Mouse (Mus musculus): ENCODE data around the gene Tbl1xr1. TPM values are rescaled to one million over a fixed set of nuclear protein-coding genes. Genes with fewer than 3 reads are reported as not detected.

Tbl1xr1 gene
- polyA plus RNA-seq, 1 experiment from 2014 or later = 26.4 TPM

DNA sequence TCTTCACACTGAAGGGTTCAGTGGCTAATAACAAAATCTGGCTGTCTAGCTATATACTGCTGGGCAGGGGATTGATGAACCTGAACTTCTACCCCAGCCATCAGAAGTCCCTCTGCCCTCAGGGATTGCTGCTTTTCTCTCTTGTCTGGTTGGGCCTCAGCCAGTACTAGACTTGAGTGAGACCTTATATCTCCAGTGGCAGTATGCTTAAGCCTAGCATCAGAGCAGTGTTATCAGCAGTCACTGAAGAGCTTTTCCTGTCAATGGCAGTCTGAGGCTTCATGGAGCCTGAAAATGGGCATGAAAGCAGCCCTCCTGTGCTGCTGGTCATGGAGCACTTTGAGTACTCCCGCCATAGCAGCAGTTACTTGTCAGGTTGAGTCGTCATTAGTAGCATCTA is 46.7 kb downstream of the Tbl1xr1 start:
- no peaks in the 10 kb centered on the region for H3K27me3 ChIP-seq (ENCODE audit: control insufficient read depth, insufficient read depth, low read length)
- no peak overlapping the region for H3K9ac ChIP-seq (ENCODE audit: low read length)
- DNase-seq (ENCODE audit: low spot score) (no peak), ATAC-seq (ENCODE audit: insufficient read depth, low FRiP score, low TSS enrichment) (no peak)
- WGBS = 82% methylated on average over 2 of the region's 2 CpGs
- no peaks in the 10 kb centered on the region for H3K36me3 ChIP-seq (ENCODE audit: control insufficient read depth, insufficient read depth, low read length)
- H3K4me3 ChIP-seq (ENCODE audit: low read depth, low read length) = no peak overlapping the region
- no peak overlapping the region for H3K4me2 ChIP-seq (ENCODE audit: low read depth)
- H3K9me3 ChIP-seq (ENCODE audit: control insufficient read depth, low read length) = no peaks in the 10 kb centered on the region
- H3K27ac ChIP-seq (ENCODE audit: low read depth, low read length) = no peak overlapping the region
- H3K4me1 ChIP-seq (ENCODE audit: control insufficient read depth, insufficient read depth, low read length) = peaks cover 10% of the 10 kb centered on the region

DNA sequence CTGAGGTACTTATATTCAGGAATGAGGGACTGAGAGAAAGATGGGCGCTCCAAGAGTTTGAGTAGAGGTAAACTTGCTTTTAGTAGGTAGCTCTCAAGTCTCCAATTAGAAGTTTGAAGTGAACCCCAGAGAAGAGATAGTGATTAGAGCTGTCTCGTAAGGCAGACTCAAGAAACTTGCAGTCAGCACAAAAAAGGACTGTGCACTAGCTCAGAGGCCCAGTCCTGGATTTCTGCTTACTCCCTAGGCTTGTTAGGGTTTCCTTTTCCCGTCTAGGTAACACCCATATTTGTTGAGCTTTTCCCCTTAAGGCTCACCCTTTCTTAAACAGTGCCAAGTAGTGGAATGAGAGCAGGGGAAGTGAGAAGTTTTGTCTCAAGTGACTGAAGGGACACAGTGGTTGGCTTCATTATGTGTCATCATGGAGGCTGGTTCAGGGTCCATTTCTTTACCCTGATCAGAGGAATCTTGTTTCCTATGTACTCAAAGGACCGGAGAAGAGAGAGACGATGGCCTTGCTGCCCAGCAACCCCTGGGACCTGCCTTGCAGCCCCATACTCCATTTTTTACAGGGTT is 49.9 kb downstream of the Tbl1xr1 start:
- Histone ChIP-seq H3K4me3 (ENCODE audit: low read depth, low read length) (no peak overlapping the region), H3K4me2 (ENCODE audit: low read depth) (no peak overlapping the region), H3K9me3 (ENCODE audit: control insufficient read depth, low read length) (no peaks in the 10 kb centered on the region), H3K36me3 (ENCODE audit: control insufficient read depth, insufficient read depth, low read length) (no peaks in the 10 kb centered on the region), H3K4me1 (ENCODE audit: control insufficient read depth, insufficient read depth, low read length) (peaks cover 5% of the 10 kb centered on the region), H3K27me3 (ENCODE audit: control insufficient read depth, insufficient read depth, low read length) (no peaks in the 10 kb centered on the region), H3K9ac (ENCODE audit: low read length) (no peak overlapping the region), H3K27ac (ENCODE audit: low read depth, low read length) (no peak overlapping the region)
- ATAC-seq (ENCODE audit: insufficient read depth, low FRiP score, low TSS enrichment) (no peak), DNase-seq (ENCODE audit: low spot score) (no peak)
- 77% methylated on average over 5 of the region's 5 CpGs for WGBS

DNA sequence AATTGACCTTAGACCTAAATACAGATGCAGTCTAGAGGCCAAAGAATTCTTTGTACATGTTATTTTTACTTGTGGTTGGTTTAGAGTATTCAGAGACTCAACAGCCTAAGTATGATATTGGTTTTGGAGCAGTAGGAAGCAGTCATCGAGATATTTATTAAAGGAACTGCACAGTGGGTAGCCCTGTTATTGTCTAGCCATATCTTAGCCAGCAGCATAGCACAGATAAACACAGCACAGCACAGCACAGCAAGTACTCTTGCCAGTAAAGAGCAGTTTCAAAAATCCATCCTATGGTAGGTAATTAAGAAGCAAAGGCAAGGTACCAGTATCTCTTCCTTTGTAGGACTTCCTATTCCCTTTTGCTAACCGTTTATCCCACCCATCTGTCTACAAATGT is 54.8 kb downstream of the Tbl1xr1 start:
- 90% methylated on average over 2 of the region's 2 CpGs for WGBS
- no peak overlapping the region for H3K4me3 ChIP-seq (ENCODE audit: low read depth, low read length)
- ATAC-seq (ENCODE audit: insufficient read depth, low FRiP score, low TSS enrichment) (no peak), DNase-seq (ENCODE audit: low spot score) (no peak)
- H3K27me3 ChIP-seq (ENCODE audit: control insufficient read depth, insufficient read depth, low read length) = no peaks in the 10 kb centered on the region
- no peaks in the 10 kb centered on the region for H3K36me3 ChIP-seq (ENCODE audit: control insufficient read depth, insufficient read depth, low read length)
- no peak overlapping the region for H3K27ac ChIP-seq (ENCODE audit: low read depth, low read length)
- no peaks in the 10 kb centered on the region for H3K4me1 ChIP-seq (ENCODE audit: control insufficient read depth, insufficient read depth, low read length)
- no peak overlapping the region for H3K9ac ChIP-seq (ENCODE audit: low read length)
- H3K4me2 ChIP-seq (ENCODE audit: low read depth) = no peak overlapping the region
- no peaks in the 10 kb centered on the region for H3K9me3 ChIP-seq (ENCODE audit: control insufficient read depth, low read length)

GRCm38 (mm10) chr3:22133626-22134025 is 57.2 kb downstream of the Tbl1xr1 start:
- Histone ChIP-seq H3K27me3 (ENCODE audit: control insufficient read depth, insufficient read depth, low read length) (no peaks in the 10 kb centered on the region), H3K4me2 (ENCODE audit: low read depth) (no peak overlapping the region), H3K9me3 (ENCODE audit: control insufficient read depth, low read length) (no peaks in the 10 kb centered on the region), H3K36me3 (ENCODE audit: control insufficient read depth, insufficient read depth, low read length) (no peaks in the 10 kb centered on the region), H3K4me1 (ENCODE audit: control insufficient read depth, insufficient read depth, low read length) (no peaks in the 10 kb centered on the region), H3K27ac (ENCODE audit: low read depth, low read length) (no peak overlapping the region), H3K9ac (ENCODE audit: low read length) (no peak overlapping the region), H3K4me3 (ENCODE audit: low read depth, low read length) (no peak overlapping the region)
- WGBS = 95% methylated on average over 7 of the region's 7 CpGs
- no peak for ATAC-seq (ENCODE audit: insufficient read depth, low FRiP score, low TSS enrichment)
- no peak for DNase-seq (ENCODE audit: low spot score)

GRCm38 (mm10) chr3:22137793-22138579 is 61.5 kb downstream of the Tbl1xr1 start:
- Histone ChIP-seq H3K27me3 (ENCODE audit: control insufficient read depth, insufficient read depth, low read length) (no peaks in the 10 kb centered on the region), H3K4me1 (ENCODE audit: control insufficient read depth, insufficient read depth, low read length) (no peaks in the 10 kb centered on the region), H3K36me3 (ENCODE audit: control insufficient read depth, insufficient read depth, low read length) (no peaks in the 10 kb centered on the region), H3K4me3 (ENCODE audit: low read depth, low read length) (no peak overlapping the region), H3K9ac (ENCODE audit: low read length) (no peak overlapping the region), H3K27ac (ENCODE audit: low read depth, low read length) (no peak overlapping the region), H3K4me2 (ENCODE audit: low read depth) (no peak overlapping the region), H3K9me3 (ENCODE audit: control insufficient read depth, low read length) (no peaks in the 10 kb centered on the region)
- whole genome bisulfite sequencing = 89% methylated on average over 9 of the region's 9 CpGs
- no peak for ATAC-seq (ENCODE audit: insufficient read depth, low FRiP score, low TSS enrichment)
- DNase-seq (ENCODE audit: low spot score) = no peak

- no peak overlapping the region for H3K4me3 ChIP-seq (ENCODE audit: low read depth, low read length)
- 87% methylated on average over 2 of the region's 2 CpGs for WGBS
- no peak overlapping the region for H3K4me2 ChIP-seq (ENCODE audit: low read depth)
- no peaks in the 10 kb centered on the region for H3K27me3 ChIP-seq (ENCODE audit: control insufficient read depth, insufficient read depth, low read length)
- no peaks in the 10 kb centered on the region for H3K4me1 ChIP-seq (ENCODE audit: control insufficient read depth, insufficient read depth, low read length)
- H3K36me3 ChIP-seq (ENCODE audit: control insufficient read depth, insufficient read depth, low read length) = no peaks in the 10 kb centered on the region
- H3K27ac ChIP-seq (ENCODE audit: low read depth, low read length) = no peak overlapping the region
- no peaks in the 10 kb centered on the region for H3K9me3 ChIP-seq (ENCODE audit: control insufficient read depth, low read length)
- H3K9ac ChIP-seq (ENCODE audit: low read length) = no peak overlapping the region
- DNase-seq (ENCODE audit: low spot score) (no peak), ATAC-seq (ENCODE audit: insufficient read depth, low FRiP score, low TSS enrichment) (no peak)
Measured at GRCm38 (mm10) chr3:22138580-22139099, 62.2 kb downstream of the Tbl1xr1 start.

DNA sequence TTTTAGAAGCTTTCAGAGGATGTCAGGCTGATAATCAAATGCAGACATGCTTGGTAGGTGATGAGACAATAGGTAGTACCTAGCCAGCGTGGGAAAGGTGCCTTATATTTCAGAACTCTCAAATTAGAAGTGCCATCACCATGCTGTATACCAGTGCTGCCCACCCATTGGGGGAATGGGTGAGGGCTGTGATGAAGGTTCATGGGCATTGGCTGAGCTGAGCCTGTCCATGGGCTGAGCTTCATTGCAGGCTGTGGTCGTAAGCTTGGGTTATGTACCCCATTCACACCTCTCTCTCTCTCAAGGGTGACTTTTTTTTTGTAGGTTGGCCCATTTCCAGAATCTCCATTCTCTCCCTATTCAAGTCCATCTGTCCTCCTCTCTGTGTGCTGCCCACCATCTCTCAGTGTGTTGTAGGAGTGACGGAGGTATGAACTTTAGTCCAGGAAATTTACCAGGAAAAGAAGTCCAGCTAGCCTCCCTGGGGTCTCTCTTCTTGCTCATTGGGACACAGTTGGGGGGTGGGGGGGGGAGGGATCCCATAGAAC is 63.7 kb downstream of the Tbl1xr1 start:
- Histone ChIP-seq H3K4me1 (ENCODE audit: control insufficient read depth, insufficient read depth, low read length) (no peaks in the 10 kb centered on the region), H3K4me2 (ENCODE audit: low read depth) (no peak overlapping the region), H3K9ac (ENCODE audit: low read length) (no peak overlapping the region), H3K27ac (ENCODE audit: low read depth, low read length) (no peak overlapping the region), H3K4me3 (ENCODE audit: low read depth, low read length) (no peak overlapping the region), H3K27me3 (ENCODE audit: control insufficient read depth, insufficient read depth, low read length) (no peaks in the 10 kb centered on the region), H3K9me3 (ENCODE audit: control insufficient read depth, low read length) (no peaks in the 10 kb centered on the region), H3K36me3 (ENCODE audit: control insufficient read depth, insufficient read depth, low read length) (no peaks in the 10 kb centered on the region)
- WGBS = 80% methylated on average over 3 of the region's 3 CpGs
- ATAC-seq (ENCODE audit: insufficient read depth, low FRiP score, low TSS enrichment) = no peak
- DNase-seq (ENCODE audit: low spot score) = no peak

GRCm38 (mm10) chr3:22141984-22142719 is 65.7 kb downstream of the Tbl1xr1 start:
- Histone ChIP-seq H3K9me3 (ENCODE audit: control insufficient read depth, low read length) (no peaks in the 10 kb centered on the region), H3K9ac (ENCODE audit: low read length) (no peak overlapping the region), H3K4me3 (ENCODE audit: low read depth, low read length) (no peak overlapping the region), H3K36me3 (ENCODE audit: control insufficient read depth, insufficient read depth, low read length) (no peaks in the 10 kb centered on the region), H3K27me3 (ENCODE audit: control insufficient read depth, insufficient read depth, low read length) (no peaks in the 10 kb centered on the region), H3K27ac (ENCODE audit: low read depth, low read length) (no peak overlapping the region), H3K4me1 (ENCODE audit: control insufficient read depth, insufficient read depth, low read length) (no peaks in the 10 kb centered on the region), H3K4me2 (ENCODE audit: low read depth) (no peak overlapping the region)
- ATAC-seq (ENCODE audit: insufficient read depth, low FRiP score, low TSS enrichment) (no peak), DNase-seq (ENCODE audit: low spot score) (no peak)
- 90% methylated on average over 6 of the region's 6 CpGs for WGBS

Measured in neural tube, embryonic 11.5 days (tissue).